Mouse (Mus musculus) spleen, adult 12 weeks (tissue): Measurements from ENCODE around the gene Rasgrp3.
A peak's percentile ranks its signal among the peaks of the same experiment; 100 is the strongest.

ENCODE experiments used
- DNase-seq: peaks from one replicate; pipeline ENCODE4 v3.0.0; 2022; ENCODE audit warnings: low spot score

Gene Rasgrp3

GRCm38 (mm10) chr17:75505053-75505452 lies 69.4 kb downstream of the Rasgrp3 start:
- no peak for DNase-seq

GRCm38 (mm10) chr17:75506097-75506675 lies 70.5 kb downstream of the Rasgrp3 start:
- no peak for DNase-seq

- DNase-seq = no peak
These were observed 71.3 kb downstream of the Rasgrp3 start for GRCm38 (mm10) chr17:75506708-75507641.

GRCm38 (mm10) chr17:75509257-75509656 lies 73.6 kb downstream of the Rasgrp3 start:
- DNase-seq = no peak

GRCm38 (mm10) chr17:75516591-75516990 lies 80.9 kb downstream of the Rasgrp3 start:
- no peak for DNase-seq

GRCm38 (mm10) chr17:75518181-75518901 lies 82.6 kb downstream of the Rasgrp3 start:
- peak; percentile 2 for DNase-seq

- no peak for DNase-seq
These were observed 83.7 kb downstream of the Rasgrp3 start for GRCm38 (mm10) chr17:75519239-75519900.

GRCm38 (mm10) chr17:75521236-75521842 lies 85.6 kb downstream of the Rasgrp3 start:
- no peak for DNase-seq

- no peak for DNase-seq
These were observed 86.8 kb downstream of the Rasgrp3 start for GRCm38 (mm10) chr17:75522347-75523065.

GRCm38 (mm10) chr17:75523812-75524211 lies 88.1 kb downstream of the Rasgrp3 start:
- DNase-seq = no peak

- no peak for DNase-seq
These were observed 90.7 kb downstream of the Rasgrp3 start for GRCm38 (mm10) chr17:75526411-75526810.

- DNase-seq = no peak
These were observed 93.7 kb downstream of the Rasgrp3 start for GRCm38 (mm10) chr17:75529222-75529935.

- no peak for DNase-seq
These were observed 96.8 kb downstream of the Rasgrp3 start for GRCm38 (mm10) chr17:75532469-75532986.

- DNase-seq = no peak
These were observed 98.8 kb downstream of the Rasgrp3 start for GRCm38 (mm10) chr17:75534314-75535020.

- no peak for DNase-seq
These were observed 99.9 kb downstream of the Rasgrp3 start for GRCm38 (mm10) chr17:75535612-75536011.

GRCm38 (mm10) chr17:75536396-75537049 lies 100.8 kb downstream of the Rasgrp3 start:
- DNase-seq = no peak

- no peak for DNase-seq
These were observed 101.4 kb downstream of the Rasgrp3 start for GRCm38 (mm10) chr17:75537050-75537445.

- no peak for DNase-seq
These were observed 102.7 kb downstream of the Rasgrp3 start for GRCm38 (mm10) chr17:75538431-75538830.

- DNase-seq = no peak
These were observed 103.4 kb downstream of the Rasgrp3 start for GRCm38 (mm10) chr17:75539130-75539529.
